Mouse (Mus musculus): ENCODE data around the gene Gm16451. TPM values are rescaled to one million over a fixed set of nuclear protein-coding genes. Genes with fewer than 3 reads are reported as not detected.
"Not testable (repeated sequence)": the region's sequence is repeated elsewhere in the genome, so short reads cannot be mapped to it uniquely, and the experiment has no call there.

Gm16451 gene
- not detected in 2 replicates for polyA plus RNA-seq (2015; fragmentation: Nextera tagmentation; extraction: Ambion mirVana)

- not testable (repeated sequence) for H3K9me3 ChIP-seq (ENCODE audit: control insufficient read depth, low read length); H3K27me3 ChIP-seq (replicated peaks; ENCODE audit: control insufficient read depth, insufficient read depth, low read length); H3K9ac ChIP-seq (replicated peaks; ENCODE audit: low read depth, low read length); H3K36me3 ChIP-seq (ENCODE audit: control insufficient read depth, insufficient read depth); H3K27ac ChIP-seq (ENCODE audit: low read length); H3K4me1 ChIP-seq (replicated peaks; ENCODE audit: control insufficient read depth, insufficient read depth, low read length); H3K4me2 ChIP-seq (ENCODE audit: low read length); H3K4me3 ChIP-seq (replicated peaks; ENCODE audit: low read length); ATAC-seq
- WGBS, result no CpG with 5 or more reads among the region's 2 CpGs
Observed at GRCm38 (mm10) chr7:22118145-22118544, at the start of gene Gm16451. Gene Gm16451, minus strand, starts transcription at chr7:22118245.

DNA sequence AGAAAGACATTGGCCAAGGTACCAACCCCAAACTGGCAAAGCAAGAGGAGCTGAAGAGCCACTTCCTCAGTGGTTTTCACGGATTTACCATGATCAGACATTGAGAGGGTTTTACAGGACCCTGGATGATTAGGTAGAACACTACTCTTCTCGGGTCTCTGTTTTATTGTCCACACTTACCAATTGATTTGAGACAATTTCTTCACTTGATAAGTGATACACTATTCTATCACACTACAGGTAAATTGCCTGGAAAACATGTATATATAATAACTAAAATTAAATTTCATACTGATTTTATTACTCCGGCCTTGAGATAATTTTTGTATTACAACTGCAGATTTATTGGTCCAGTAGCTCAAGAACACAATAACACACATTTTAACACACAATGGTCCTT, 45.9 kb upstream of the Gm16451 start, which contains the start of gene Vmn1r142:
Gene Vmn1r142, minus strand, starts transcription at position 101 of the 400 bp plus-strand sequence.
- not testable (repeated sequence) for H3K27me3 ChIP-seq (replicated peaks; ENCODE audit: control insufficient read depth, insufficient read depth, low read length); H3K27ac ChIP-seq (ENCODE audit: low read length); H3K36me3 ChIP-seq (ENCODE audit: control insufficient read depth, insufficient read depth); H3K4me3 ChIP-seq (replicated peaks; ENCODE audit: low read length); H3K9me3 ChIP-seq (ENCODE audit: control insufficient read depth, low read length); H3K9ac ChIP-seq (replicated peaks; ENCODE audit: low read depth, low read length); H3K4me2 ChIP-seq (ENCODE audit: low read length); ATAC-seq; H3K4me1 ChIP-seq (replicated peaks; ENCODE audit: control insufficient read depth, insufficient read depth, low read length)
- WGBS, result no CpG with 5 or more reads among the region's 3 CpGs

DNA sequence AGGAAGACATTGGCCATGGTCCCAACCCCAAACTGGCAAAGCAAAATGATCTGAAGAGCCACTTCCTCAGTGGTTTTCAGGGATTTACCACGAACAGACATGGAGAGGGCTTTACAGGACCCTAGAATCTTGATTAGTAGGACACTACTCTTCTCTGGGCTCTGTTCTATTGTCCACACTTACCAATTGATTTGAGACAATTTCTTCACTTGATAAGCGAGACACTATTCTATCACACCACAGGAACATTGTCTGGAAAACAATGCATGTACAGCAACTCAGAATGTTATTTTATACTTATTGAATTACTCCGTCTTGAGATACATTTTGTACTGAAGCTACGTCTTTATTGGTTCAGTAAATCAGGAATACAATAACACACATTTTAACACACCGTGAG, 16.6 kb upstream of the Gm16451 start, which contains the start of gene Gm10666:
Gene Gm10666, minus strand, starts transcription at position 101 of the 400 bp plus-strand sequence.
- H3K4me1 ChIP-seq (replicated peaks; ENCODE audit: control insufficient read depth, insufficient read depth, low read length); H3K36me3 ChIP-seq (ENCODE audit: control insufficient read depth, insufficient read depth); ATAC-seq; H3K4me3 ChIP-seq (replicated peaks; ENCODE audit: low read length); H3K27ac ChIP-seq (ENCODE audit: low read length); H3K27me3 ChIP-seq (replicated peaks; ENCODE audit: control insufficient read depth, insufficient read depth, low read length); H3K9ac ChIP-seq (replicated peaks; ENCODE audit: low read depth, low read length); H3K9me3 ChIP-seq (ENCODE audit: control insufficient read depth, low read length); H3K4me2 ChIP-seq (ENCODE audit: low read length): not testable (repeated sequence)
- no CpG with 5 or more reads among the region's 5 CpGs for WGBS

GRCm38 (mm10) chr7:22068757-22069156, 49.3 kb downstream of the Gm16451 start, which contains the start of gene Vmn1r139:
Gene Vmn1r139, plus strand, starts transcription at chr7:22069057.
- not testable (repeated sequence) for ATAC-seq; H3K4me3 ChIP-seq (replicated peaks; ENCODE audit: low read length); H3K9ac ChIP-seq (replicated peaks; ENCODE audit: low read depth, low read length); H3K4me1 ChIP-seq (replicated peaks; ENCODE audit: control insufficient read depth, insufficient read depth, low read length); H3K27me3 ChIP-seq (replicated peaks; ENCODE audit: control insufficient read depth, insufficient read depth, low read length); H3K36me3 ChIP-seq (ENCODE audit: control insufficient read depth, insufficient read depth); H3K9me3 ChIP-seq (ENCODE audit: control insufficient read depth, low read length); H3K27ac ChIP-seq (ENCODE audit: low read length); H3K4me2 ChIP-seq (ENCODE audit: low read length)
- no CpG with 5 or more reads among the region's 7 CpGs for WGBS

Other genes starting within 250 kb of the Gm16451 start
- not detected in 2 replicates for gene Gm5891, start 197.0 kb downstream of the Gm16451 start, polyA plus RNA-seq (2015; fragmentation: Nextera tagmentation; extraction: Ambion mirVana)
- gene Vmn1r137, start 123.7 kb downstream of the Gm16451 start, polyA plus RNA-seq (2015; fragmentation: Nextera tagmentation; extraction: Ambion mirVana), result not detected in 2 replicates
- gene Vmn1r138, start 89.3 kb downstream of the Gm16451 start, polyA plus RNA-seq (2015; fragmentation: Nextera tagmentation; extraction: Ambion mirVana), result not detected in 2 replicates
- gene Gm6176, start 61.9 kb downstream of the Gm16451 start, polyA plus RNA-seq (2015; fragmentation: Nextera tagmentation; extraction: Ambion mirVana), result not detected in 2 replicates
- gene Vmn1r139, start 49.2 kb downstream of the Gm16451 start, polyA plus RNA-seq (2015; fragmentation: Nextera tagmentation; extraction: Ambion mirVana), result not detected in 2 replicates
- not detected in 2 replicates for gene Gm10666, start 16.5 kb upstream of the Gm16451 start, polyA plus RNA-seq (2015; fragmentation: Nextera tagmentation; extraction: Ambion mirVana)
- gene Vmn1r142, start 45.8 kb upstream of the Gm16451 start, polyA plus RNA-seq (2015; fragmentation: Nextera tagmentation; extraction: Ambion mirVana), result not detected in 2 replicates
- gene Vmn1r143, start 71.1 kb upstream of the Gm16451 start, polyA plus RNA-seq (2015; fragmentation: Nextera tagmentation; extraction: Ambion mirVana), result not detected in 2 replicates
- gene Gm8653, start 83.0 kb upstream of the Gm16451 start, polyA plus RNA-seq (2015; fragmentation: Nextera tagmentation; extraction: Ambion mirVana), result not detected in 2 replicates
- not detected in 2 replicates for gene Gm8453, start 111.2 kb upstream of the Gm16451 start, polyA plus RNA-seq (2015; fragmentation: Nextera tagmentation; extraction: Ambion mirVana)
- not detected in 2 replicates for gene Gm4187, start 211.5 kb upstream of the Gm16451 start, polyA plus RNA-seq (2015; fragmentation: Nextera tagmentation; extraction: Ambion mirVana)

All from forebrain, embryonic 16.5 days (tissue).